Mouse (Mus musculus) urinary bladder, postnatal 25 days (tissue): ENCODE results near the gene Foxm1.

ENCODE experiments used
- DNase-seq: peaks from one replicate; pipeline ENCODE4 v3.0.0; 2022; ENCODE audit warnings: low spot score

The Foxm1 gene

GRCm38 (mm10) chr6:128425046-128425445 lies 62.3 kb downstream of the Foxm1 start:
- DNase-seq: no peak
